Mouse (Mus musculus) retina, postnatal 7 days (tissue): ENCODE results near the gene Sirt2.

Source experiments
- DNase-seq: peaks from one replicate; pipeline ENCODE4 v3.0.0-alpha.2; 2012; ENCODE audit warnings: low read depth, low spot score

Gene Sirt2

DNA sequence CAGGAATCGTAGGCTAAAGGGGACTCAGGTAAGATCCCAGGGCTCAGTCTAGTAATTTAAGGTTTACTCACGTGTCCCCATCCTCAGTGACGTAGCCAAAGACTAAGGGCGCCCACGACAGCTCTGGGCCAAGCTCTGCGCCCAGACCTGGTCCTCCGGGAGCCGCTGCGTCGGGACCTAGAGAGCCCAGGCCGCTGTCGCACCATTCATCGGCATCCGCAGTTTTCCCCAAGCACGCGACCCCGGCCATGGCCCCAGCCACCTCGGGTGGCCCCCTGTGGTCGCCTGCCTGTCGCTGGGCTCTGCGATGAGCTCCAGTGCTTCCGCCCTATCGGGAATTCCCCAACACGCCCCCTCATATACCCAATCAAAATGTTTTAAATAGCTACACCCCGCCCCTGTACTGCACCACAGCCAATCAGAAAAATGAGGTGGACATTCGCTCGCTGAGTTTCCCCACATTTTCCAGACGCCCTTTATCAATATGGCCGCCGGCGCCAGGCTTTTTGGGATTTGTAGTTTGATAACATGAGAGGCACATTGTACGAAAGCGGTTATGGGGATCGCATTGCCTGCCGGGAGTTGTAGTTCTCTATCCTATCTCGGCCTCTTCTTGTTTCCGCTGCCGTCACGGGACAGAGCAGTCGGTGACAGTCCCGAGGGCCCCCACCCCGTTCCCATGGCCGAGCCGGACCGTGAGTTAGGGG is at the start of gene Sirt2:
TSS of gene Sirt2 (plus strand) at position 563 of the 707 bp plus-strand sequence.
- DNase-seq: peak; percentile 99

DNA sequence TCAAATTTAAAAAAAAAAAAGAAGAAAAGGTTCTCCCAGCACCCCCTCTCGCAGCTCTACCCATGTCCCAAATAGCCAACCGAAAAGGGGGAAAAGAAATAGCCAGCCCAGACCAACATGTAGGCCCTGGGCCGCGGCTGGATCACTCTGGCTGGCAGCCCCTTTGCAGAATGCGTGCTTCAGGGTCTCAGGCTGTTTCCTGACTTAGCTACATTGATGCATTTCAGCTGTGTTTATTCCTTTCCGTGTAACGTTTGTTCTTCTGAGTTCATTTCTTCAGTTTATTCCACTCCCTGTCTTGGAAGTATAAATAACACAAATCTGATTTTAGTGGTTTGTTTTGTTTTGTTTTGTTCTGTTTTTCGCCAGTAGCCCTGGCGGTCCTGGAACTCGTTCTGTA is 48.8 kb upstream of the Sirt2 start:
- DNase-seq: no peak

DNA sequence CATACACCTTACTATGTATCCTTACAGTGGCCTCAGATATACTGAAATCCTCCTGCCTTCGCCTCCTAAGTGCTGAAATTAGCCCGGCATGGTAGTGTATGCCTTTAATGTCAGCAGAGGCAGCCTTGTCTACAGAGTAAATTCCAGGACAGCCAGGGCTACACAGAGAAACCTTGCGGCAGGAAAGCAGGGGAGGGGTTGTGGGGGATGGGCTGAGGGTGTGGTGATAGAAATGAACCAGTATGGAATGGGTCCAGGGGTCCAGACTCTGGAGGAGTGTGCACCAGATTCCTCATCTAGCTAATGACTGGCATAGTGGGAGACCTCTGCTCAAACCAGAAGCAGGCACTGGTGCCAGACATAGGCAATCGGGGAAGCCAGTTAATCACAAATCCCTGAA is 47.4 kb upstream of the Sirt2 start:
- DNase-seq: no peak

DNA sequence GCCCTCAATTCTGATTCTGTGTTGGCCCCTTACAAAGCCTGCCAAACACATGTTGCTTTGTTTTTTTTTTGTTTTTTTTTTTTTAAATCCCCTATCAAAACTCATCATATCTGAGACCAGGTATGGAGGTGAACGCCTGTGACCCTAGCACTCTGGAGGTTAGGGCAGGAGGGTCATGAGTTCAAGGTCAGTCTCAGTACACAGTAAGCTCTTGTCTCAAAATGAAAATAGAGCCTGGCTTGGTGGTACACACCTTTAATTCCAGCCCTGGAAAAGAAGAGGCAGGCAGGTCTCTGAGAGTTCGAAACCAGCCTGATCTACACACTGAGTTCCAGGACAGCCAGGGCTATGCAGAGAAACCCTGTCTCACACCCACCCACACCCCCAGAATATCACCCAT is 46.9 kb upstream of the Sirt2 start:
- no peak for DNase-seq

DNA sequence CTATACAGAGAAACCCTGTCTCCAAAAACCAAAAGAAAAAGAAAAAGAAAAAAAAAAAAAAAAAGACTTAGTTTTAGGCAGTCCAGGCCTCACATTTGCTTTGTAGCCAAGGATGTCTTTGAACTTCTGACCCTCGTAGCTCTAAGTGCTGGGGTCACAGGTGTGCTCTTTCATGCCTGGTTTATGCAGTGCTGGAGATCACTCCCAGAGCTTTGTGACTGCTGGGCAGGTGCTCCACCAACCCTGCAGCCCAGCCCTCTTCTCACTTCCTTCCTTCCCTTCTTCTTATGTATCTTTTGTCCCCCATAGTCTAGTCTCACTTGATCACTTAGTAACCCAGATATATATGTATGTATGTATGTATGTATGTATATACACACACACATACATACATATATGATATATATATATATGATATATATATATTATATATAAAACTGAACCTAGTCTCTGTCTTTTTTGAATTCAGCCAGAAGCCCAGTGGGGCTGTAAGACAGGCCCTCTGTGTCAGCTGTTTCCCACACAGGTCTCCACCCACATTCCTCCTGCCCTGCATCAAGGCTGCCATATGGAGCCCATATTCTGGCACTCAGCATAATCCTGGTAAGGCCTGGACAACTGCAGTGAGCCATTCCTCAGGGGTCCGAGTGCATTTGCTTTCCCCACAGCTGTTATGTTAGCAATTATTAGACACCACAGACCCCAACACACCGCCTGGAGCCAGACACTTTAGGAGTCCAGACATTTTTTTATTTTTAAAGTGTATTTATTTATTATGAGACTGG is 45.6 kb upstream of the Sirt2 start:
- no peak for DNase-seq

DNA sequence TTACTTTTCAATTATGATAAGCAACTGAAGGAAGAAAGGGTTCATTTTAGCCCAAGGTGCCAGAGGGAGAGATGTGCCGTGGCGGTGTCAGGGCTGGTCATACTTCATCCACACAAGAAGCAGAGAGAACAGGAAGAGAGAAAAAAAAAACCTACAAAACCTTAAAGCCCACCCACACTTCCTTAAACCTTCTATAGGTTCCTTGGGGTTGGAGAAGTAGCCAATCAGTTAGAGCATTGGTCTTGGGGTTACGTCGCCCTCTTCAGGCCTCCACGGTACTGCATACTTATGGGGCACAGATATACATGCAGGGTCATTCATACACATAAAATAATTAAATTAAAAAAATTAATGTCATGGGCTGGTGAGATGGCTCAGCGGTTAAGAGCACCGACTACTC is 44.5 kb upstream of the Sirt2 start:
- no peak for DNase-seq

DNA sequence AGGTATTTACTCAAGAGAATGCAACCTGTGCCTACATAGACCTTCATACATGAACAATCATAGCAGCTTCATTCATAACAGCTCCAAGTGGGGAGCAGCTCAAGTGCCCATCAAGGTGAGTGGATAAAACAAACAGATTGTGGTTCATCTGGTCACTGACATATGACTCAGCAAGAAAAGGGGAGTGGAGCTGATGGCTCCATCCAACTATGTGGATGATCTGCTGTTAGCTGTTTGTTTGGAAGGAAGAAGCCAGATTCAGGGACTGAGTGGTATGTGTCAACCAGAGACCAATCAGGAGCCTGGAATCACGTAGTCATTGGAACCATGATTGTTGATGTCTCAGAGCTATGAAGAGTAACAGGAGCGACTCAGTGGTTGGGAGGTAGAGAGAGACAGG is 41.9 kb upstream of the Sirt2 start:
- DNase-seq: no peak

DNA sequence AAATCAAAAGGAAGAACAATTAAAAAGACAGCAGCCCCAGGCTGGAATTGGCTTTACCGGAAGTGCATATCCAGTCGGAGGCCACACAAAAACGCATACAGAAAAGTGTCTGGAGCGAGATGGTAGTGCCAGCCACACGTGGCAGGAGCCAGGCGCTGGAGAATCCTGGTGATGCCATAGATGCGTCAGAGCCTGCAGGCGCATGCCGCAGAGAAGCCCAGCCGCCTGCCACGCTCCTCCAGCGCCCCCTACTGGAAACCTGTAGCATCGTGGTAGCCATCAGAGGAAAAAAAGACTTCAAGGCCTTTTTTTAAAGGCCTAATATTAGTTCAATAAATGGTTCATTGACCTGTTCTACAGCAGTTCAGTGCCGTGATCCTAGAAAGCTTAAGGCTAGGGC is 39.9 kb upstream of the Sirt2 start:
- peak; percentile 67 for DNase-seq

DNA sequence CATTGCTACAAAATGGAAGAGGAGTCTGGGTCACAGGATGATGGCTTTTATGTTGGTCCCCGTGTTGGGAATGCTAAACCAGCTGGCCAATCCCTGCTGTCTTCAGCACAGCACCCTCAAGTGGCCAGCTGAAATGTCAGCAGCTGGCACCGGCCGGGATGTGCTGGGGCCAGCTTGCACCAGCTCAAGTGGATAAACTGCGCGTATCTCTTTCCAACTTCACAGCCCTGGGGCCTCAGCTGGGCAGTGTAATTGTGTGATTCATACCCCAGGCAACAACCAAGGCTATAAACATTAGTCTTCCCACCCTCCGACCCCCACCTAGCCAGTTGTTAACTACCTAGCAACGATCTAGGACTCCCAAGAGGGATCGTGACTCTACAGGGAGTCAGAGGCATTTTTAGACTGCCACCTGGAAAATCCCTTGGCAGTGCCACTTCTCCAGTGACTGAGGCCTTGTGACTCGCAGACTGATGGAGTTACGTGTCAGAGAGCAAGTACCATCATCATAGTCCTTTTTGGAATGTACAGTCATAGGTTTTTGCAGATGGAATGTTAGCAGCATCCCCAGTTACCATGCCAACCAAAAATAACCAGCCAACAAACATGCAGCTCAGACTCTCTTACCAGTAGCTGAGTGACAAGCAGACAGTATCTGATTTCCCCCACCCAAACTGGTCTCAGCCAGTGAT is 38.7 kb upstream of the Sirt2 start:
- DNase-seq: no peak

DNA sequence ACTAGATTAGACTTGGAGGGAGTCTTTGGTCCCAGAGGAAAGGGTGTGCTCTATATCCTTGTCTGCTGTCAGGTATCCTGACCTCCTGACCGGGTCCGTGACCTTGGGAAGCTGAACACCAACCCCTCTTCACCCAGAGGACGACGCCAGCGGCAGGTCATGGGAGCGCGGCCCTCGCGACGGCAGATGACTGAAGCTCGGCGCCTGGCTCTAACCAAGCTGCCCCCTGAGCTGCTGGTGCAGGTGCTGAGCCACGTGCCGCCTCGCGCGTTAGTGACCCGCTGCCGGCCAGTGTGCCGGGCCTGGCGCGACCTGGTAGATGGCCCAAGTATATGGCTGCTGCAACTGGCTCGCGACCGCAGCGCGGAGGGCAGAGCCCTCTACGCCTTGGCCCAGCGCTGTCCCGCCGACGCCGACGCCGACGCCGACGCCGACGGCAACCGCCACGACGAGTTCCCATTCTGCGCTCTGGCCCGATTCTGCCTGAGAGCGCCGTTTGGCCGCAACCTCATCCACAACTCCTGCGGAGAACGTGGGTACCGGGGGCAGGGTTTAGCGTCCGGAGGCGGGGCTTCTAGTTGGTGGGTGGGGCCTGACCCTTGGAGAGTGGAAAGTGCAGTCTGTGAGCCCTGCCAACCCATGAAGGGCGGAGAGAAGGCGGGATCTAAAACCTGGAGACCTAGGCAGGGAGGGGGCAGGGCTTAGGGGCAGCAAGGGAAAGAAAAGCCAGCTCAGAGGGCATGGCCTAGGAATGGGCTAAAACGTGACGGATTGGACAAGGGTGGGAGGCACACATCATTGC is 34.0 kb upstream of the Sirt2 start:
- peak; percentile 74 for DNase-seq

DNA sequence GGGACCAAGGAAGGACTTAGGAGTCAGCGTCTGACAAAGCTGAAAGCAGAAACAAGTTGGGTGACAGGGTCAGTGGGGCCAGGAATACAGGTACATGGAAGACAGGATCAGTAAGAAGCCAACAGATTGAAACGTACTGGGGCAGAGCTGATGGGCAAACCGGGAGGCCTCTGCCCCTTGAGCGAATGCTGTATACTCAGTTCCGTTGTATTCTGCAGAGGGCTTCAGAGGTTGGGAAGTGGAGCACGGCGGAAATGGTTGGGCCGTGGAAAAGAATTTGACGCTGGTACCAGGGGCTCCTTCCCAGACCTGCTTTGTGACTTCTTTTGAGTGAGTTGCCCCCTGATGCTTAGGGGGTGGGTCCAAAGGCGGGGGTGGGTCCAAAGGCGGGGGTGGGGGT is 33.3 kb upstream of the Sirt2 start:
- DNase-seq: no peak

DNA sequence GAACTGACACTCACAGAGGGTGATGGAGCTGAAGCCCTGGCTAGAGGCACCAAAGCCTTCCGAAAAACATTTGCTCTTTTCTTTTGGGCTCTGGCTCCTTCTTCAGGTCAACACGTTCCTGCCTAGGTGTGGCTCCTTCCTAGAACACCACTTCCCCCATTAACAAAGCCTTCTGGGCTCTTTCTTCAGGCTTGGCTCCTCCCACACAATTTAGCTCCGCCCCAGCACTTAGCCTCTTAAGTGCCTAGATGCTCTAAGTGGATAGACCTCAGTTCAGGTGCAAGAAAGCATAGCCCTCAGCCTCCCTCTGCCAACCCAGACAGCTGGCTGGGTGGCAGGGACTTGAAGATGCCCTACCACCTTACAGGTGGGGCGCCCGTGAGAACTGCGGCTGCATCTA is 30.8 kb upstream of the Sirt2 start:
- DNase-seq: no peak

DNA sequence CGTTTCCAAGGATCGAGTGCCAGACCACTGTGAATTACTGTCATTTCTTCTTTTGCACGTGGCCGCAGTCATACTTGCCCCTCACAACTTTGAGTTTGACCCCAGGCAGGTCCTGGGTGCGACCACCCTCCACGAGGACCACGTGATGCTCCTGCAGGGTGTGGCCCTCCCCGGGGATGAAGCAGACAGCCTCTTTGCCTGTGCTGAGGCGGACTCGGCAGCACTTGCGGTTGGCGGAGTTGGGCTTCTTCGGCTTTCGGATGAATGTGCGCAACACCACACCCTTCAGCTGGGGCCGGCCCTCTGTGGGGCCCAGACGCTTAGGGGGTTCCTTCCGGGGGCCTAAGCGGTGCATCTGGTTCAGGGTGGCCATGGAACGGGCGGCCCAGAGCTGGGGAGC is 26.7 kb upstream of the Sirt2 start:
- no peak for DNase-seq

DNA sequence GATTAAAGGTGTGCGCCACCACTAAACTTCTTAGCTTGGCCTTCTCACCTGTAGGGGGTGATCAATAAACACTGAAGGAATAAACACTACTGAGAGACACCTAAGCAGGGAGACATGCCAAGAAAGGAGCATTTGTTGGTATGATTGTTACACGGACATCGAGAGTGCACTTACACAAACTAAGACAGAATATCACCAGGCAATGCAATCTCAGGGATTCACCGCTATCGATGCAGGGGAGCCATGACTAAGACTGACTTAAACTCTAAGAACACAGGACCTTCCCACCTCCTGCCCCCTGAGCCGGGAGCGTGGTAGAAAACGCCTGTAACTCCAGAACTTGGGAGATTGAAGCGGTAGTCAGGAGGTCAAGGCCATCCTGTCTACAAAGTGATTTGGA is 25.6 kb upstream of the Sirt2 start:
- DNase-seq: no peak

DNA sequence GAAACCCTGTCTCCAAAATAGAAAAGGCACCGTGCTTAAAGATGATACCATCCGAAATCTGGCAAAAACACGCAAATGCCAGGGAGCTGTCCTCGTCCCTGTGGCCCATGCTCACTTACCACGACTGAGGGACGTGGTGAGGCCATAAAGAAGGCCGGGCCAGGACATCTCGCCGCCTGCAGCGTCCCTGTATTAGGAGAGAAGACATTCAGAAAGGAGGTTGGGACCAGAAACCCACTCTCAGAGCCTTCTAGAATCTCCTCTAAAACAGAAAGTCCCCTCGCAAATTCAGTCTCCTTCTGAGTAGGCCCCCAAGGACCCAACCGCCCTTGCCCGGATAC is 25.2 kb upstream of the Sirt2 start:
- DNase-seq: no peak

DNA sequence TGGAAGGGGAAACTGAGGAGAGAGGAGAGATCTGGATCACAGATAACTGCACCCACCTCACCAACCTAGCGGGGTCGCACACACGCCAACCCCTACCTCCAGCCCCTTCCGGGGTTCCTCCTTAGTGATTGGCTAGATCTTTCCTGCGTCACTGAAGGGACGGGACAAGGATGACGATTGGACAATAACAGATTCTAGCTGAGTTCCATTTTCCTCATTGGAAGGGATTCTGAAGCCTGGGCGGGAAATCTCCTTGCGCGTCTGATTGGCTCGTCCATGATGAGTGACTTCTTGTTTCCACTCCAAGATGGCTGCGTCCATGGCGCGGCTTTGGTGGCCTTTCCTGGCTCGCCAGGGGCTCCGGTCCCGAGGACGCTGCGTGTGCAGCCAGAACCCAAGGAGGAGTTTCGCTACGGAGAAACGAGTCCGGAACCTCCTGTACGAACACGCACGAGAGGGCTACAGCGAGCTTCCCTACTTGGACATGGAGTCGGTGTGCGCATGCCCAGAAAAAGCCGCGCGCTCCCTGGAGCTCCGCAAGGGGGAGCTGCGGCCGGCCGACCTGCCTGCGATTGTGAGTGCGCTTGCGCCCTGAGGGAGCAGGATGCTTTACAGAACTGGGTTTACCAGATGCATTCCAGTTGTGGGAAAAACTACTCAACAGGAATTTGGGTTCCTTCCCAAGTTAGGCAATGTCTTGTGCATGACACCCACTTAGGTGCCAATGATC is 24.7 kb upstream of the Sirt2 start, which contains the start of the genes Mrps12 and Sars2:
TSS of gene Mrps12 (minus strand) at position 112 of the 730 bp plus-strand sequence.
TSS of gene Sars2 (plus strand) at position 284 of the 730 bp plus-strand sequence.
- DNase-seq: peak; percentile 97

DNA sequence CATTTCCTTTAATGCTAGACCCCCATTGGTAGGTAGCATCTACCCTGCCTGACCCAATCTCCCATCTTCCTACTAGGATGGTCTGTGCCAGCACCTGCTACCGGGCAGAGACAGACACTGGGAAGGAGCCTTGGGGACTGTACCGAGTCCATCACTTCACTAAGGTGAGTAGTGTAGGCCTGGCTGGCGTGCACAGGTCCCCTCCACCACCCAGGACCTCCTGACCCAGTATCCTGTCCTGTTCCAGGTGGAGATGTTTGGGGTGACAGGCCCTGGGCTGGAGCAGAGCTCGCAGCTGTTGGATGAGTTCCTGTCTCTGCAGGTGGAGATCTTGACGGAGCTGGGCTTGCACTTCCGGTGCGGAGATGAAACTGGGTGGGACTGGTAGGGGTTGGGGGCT is 16.6 kb upstream of the Sirt2 start:
- DNase-seq: no peak

DNA sequence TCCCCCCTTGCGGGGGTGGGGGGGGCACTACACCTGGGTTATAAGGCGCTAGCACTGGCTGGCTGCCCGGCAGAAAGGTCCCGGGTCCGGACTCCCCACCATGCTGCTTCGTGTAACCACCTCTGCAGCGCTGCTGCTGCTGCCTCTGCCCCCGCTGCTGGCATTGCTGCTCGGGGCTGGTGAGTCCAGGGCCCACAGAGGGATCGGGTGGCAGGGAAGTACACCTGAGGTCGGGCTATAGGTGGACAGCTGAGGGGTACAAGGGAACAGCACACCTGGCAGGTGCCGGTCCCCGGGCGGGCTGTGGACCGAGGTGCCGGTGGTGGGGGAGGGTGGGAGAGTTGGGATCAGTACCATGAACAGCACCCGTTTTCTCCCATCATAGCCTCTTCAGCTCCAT is 10.5 kb upstream of the Sirt2 start, which contains the start of gene Ccer2:
TSS of gene Ccer2 (plus strand) at position 96 of the 400 bp plus-strand sequence.
- DNase-seq: no peak

DNA sequence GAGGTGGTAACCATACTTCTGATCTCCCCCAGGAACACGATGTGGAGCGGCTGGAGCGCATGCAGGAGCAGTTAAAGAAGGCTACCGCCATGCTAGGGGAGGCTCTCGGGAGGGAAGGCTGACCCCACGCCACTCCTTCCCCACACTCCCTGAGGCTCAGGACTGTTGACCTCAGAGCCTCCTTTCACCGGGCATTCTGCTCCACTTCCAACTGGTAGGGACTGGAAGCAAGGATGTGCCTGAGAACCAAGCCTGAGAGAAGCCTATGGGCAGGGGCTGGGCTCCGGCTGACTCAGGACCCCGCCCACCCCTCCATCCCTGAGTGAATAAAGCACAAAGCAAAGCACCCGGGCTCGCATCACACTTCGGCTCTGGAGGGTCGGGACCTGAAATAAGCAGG is 7.9 kb upstream of the Sirt2 start:
- no peak for DNase-seq

DNA sequence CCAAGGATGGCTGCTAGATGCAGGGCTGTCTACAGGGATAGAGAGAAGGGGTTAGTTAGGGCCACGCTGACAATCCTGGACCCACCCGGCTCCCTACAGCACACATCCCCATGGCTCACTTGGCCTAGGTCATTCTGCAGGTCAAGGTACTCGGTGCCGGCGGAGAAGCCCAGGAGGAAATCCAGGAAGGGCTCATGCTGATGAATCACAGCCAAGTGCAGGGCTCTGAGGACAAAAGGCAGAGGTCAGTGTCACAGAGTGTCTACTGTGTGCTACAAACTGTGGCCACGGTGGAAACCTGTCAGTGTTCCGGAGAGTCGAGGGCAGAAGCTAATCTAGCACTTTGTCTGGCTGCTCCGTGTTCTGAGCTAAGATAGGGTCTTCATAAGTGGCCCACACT is 4.6 kb upstream of the Sirt2 start:
- no peak for DNase-seq

DNA sequence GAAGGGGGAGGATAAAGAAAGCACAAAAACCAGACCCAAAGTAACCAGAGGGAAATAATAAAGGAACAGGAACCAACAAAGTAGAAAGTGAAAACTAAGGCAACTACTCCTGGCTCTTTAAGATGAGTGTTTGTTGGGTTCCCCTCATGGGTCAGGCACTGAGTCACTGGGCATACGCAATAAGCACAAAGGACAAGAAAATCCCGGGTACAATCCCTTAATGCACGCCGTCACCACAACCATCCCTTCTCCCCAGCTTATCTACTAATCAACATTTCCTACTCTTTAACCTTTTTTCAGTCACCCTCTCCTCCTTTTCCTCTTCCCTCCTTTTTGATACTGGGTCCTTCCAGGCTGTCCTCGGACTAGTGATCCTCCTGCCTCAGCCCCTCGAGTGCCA is 1.3 kb upstream of the Sirt2 start:
- DNase-seq: no peak
